Mouse (Mus musculus) MEL (cell line): ENCODE results near the gene Pradc1. TPM values are rescaled to one million over a fixed set of nuclear protein-coding genes. Genes with fewer than 3 reads are reported as not detected.

Source experiments
- DNase-seq: peaks from one replicate; pipeline ENCODE4 v3.0.0; 2011; ENCODE audit warnings: low read depth, low spot score
- H3K27ac ChIP-seq: 2 replicates; pipeline ENCODE4 v1.5.1; 2012; ENCODE audit warnings: low read depth, mild to moderate bottlenecking, control low read depth, low read length, moderate library complexity; ENCODE audit not compliant: control insufficient read depth
- H3K27me3 ChIP-seq, 2 experiments: fragments of 150-350 bp in 1 of 2; sonication (generic) in 1 of 2; 2 replicates each; pipeline ENCODE4 v1.6.1; 2012; ENCODE audit warnings: low read length in 2 of 2, mild to moderate bottlenecking in 2 of 2, improper control_type of control experiment in 1 of 2, moderate library complexity in 1 of 2; ENCODE audit not compliant: insufficient read depth in 2 of 2, control insufficient read depth in 1 of 2
- H3K36me3 ChIP-seq, 2 experiments: 2 replicates each; pipeline ENCODE4 v1.6.1; 2012 to 2014; ENCODE audit warnings: low read length in 2 of 2, improper control_type of control experiment in 1 of 2, inconsistent platforms in 1 of 2, mild to moderate bottlenecking in 1 of 2; ENCODE audit not compliant: insufficient read depth in 2 of 2, control insufficient read depth in 1 of 2
- H3K4me1 ChIP-seq, 2 experiments: fragments of 150-350 bp in 1 of 2; sonication (generic) in 1 of 2; 2 replicates each; pipeline ENCODE4 v1.6.1; 2012; ENCODE audit warnings: low read length in 2 of 2, improper control_type of control experiment in 1 of 2, mild to moderate bottlenecking in 1 of 2; ENCODE audit not compliant: insufficient read depth in 2 of 2, control insufficient read depth in 1 of 2
- H3K4me3 ChIP-seq, 2 experiments: fragments of 150-350 bp in 1 of 2; sonication (generic) in 1 of 2; 2 replicates each; pipeline ENCODE4 v1.5.1; 2012; ENCODE audit warnings: low read depth in 2 of 2, low read length in 2 of 2, mild to moderate bottlenecking in 2 of 2, moderate library complexity in 2 of 2, control low read depth in 1 of 2, improper control_type of control experiment in 1 of 2; ENCODE audit not compliant: control insufficient read depth in 1 of 2, insufficient read depth in 1 of 2
- H3K79me2 ChIP-seq: 2 replicates; pipeline ENCODE4 v1.6.1; 2012; ENCODE audit warnings: mild to moderate bottlenecking, low read length, moderate library complexity; ENCODE audit not compliant: control insufficient read depth, poor library complexity, insufficient read depth
- H3K9ac ChIP-seq: 2 replicates; pipeline ENCODE4 v1.6.1; 2012; ENCODE audit warnings: low read depth, mild to moderate bottlenecking, control low read depth, low read length, moderate library complexity; ENCODE audit not compliant: control insufficient read depth, poor library complexity, severe bottlenecking
- H3K9me3 ChIP-seq: fragments of 150-350 bp; sonication (generic); replicated peaks from 2 replicates; pipeline ENCODE4 v1.6.1; 2012; ENCODE audit warnings: mild to moderate bottlenecking, low read length, improper control_type of control experiment, moderate library complexity; ENCODE audit not compliant: insufficient read depth
- CHD1 ChIP-seq: IDR thresholded peaks from 2 replicates; pipeline ENCODE4 v1.6.1; 2012; ENCODE audit warnings: low read depth, mild to moderate bottlenecking, inconsistent platforms, low read length, improper control_type of control experiment
- CHD2 ChIP-seq: IDR thresholded peaks from 2 replicates; pipeline ENCODE4 v1.6.1; 2011; ENCODE audit warnings: low read length, improper control_type of control experiment
- CTCF ChIP-seq, 3 experiments: IDR thresholded peaks in 2 of 3; conservative IDR thresholded peaks in 1 of 3; 2 replicates each; pipeline ENCODE4 v1.5.1; 2011 to 2012; ENCODE audit warnings: low read length in 3 of 3, low read depth in 2 of 3, mild to moderate bottlenecking in 2 of 3, improper control_type of control experiment in 1 of 3, inconsistent platforms in 1 of 3, mixed read lengths in 1 of 3, moderate library complexity in 1 of 3; ENCODE audit not compliant: control insufficient read depth in 1 of 3, insufficient read depth in 1 of 3, poor library complexity in 1 of 3, severe bottlenecking in 1 of 3
- EP300 ChIP-seq, 2 experiments: IDR thresholded peaks; 2 replicates each; pipeline ENCODE4 v1.6.1; 2011; ENCODE audit warnings: improper control_type of control experiment in 2 of 2, low read length in 2 of 2, low read depth in 1 of 2, mild to moderate bottlenecking in 1 of 2
- ETS1 ChIP-seq: IDR thresholded peaks from 2 replicates; pipeline ENCODE4 v1.6.1; 2012; ENCODE audit warnings: low read depth, mild to moderate bottlenecking, inconsistent platforms, low read length, improper control_type of control experiment, moderate library complexity
- GABPA ChIP-seq: IDR thresholded peaks from 2 replicates; pipeline ENCODE4 v1.6.1; 2012; ENCODE audit warnings: low read depth, mild to moderate bottlenecking, inconsistent platforms, low read length, improper control_type of control experiment, moderate library complexity
- GATA1 ChIP-seq: IDR thresholded peaks from 2 replicates; pipeline ENCODE4 v1.6.1; 2011; ENCODE audit warnings: low read depth, low read length, improper control_type of control experiment
- HCFC1 ChIP-seq: IDR thresholded peaks from 2 replicates; pipeline ENCODE4 v1.6.1; 2012; ENCODE audit warnings: low read depth, mild to moderate bottlenecking, inconsistent platforms, low read length, improper control_type of control experiment, moderate library complexity
- JUND ChIP-seq: IDR thresholded peaks from 2 replicates; pipeline ENCODE4 v1.6.1; 2011; ENCODE audit warnings: low read depth, mild to moderate bottlenecking, improper control_type of control experiment, low read length
- KAT2A ChIP-seq: conservative IDR thresholded peaks from 2 replicates; pipeline ENCODE4 v1.6.1; 2012; ENCODE audit warnings: low read depth, low read length, improper control_type of control experiment, inconsistent platforms
- MAX ChIP-seq: IDR thresholded peaks from 2 replicates; pipeline ENCODE4 v1.6.1; 2011; ENCODE audit warnings: low read length, improper control_type of control experiment
- MEF2A ChIP-seq: IDR thresholded peaks from 2 replicates; pipeline ENCODE4 v1.6.1; 2014; ENCODE audit warnings: low read depth, mild to moderate bottlenecking, inconsistent platforms, low read length, improper control_type of control experiment; ENCODE audit not compliant: poor library complexity, insufficient replicate concordance, severe bottlenecking; ENCODE audit errors: extremely low read depth
- MXI1 ChIP-seq: IDR thresholded peaks from 2 replicates; pipeline ENCODE4 v1.6.1; 2011; ENCODE audit warnings: mild to moderate bottlenecking, low read depth, low read length, improper control_type of control experiment
- MYC ChIP-seq: IDR thresholded peaks from 2 replicates; pipeline ENCODE4 v1.6.1; 2011; ENCODE audit warnings: low read depth, mild to moderate bottlenecking, low read length, improper control_type of control experiment, moderate library complexity
- NELFE ChIP-seq: IDR thresholded peaks from 2 replicates; pipeline ENCODE4 v1.6.1; 2011; ENCODE audit warnings: low read depth, low read length, improper control_type of control experiment
- NRF1 ChIP-seq: IDR thresholded peaks from 2 replicates; pipeline ENCODE4 v1.6.1; 2014; ENCODE audit warnings: low read depth, mild to moderate bottlenecking, inconsistent platforms, low read length, improper control_type of control experiment, moderate library complexity; ENCODE audit not compliant: poor library complexity, insufficient read depth, severe bottlenecking
- POLR2A ChIP-seq, 2 experiments: IDR thresholded peaks; 2 replicates each; pipeline ENCODE4 v1.6.1; 2011 to 2012; ENCODE audit warnings: low read length in 2 of 2, mild to moderate bottlenecking in 2 of 2, control low read depth in 1 of 2, improper control_type of control experiment in 1 of 2, low read depth in 1 of 2, moderate library complexity in 1 of 2; ENCODE audit not compliant: control insufficient read depth in 1 of 2, insufficient read depth in 1 of 2, poor library complexity in 1 of 2
- POLR2AphosphoS2 ChIP-seq: IDR thresholded peaks from 2 replicates; pipeline ENCODE4 v1.6.1; 2011; ENCODE audit warnings: low read length, improper control_type of control experiment
- POLR2AphosphoS5 ChIP-seq: IDR thresholded peaks from 2 replicates; pipeline ENCODE4 v1.6.1; 2012; ENCODE audit warnings: low read depth, borderline replicate concordance, mild to moderate bottlenecking, inconsistent platforms, low read length, moderate library complexity, mixed read lengths
- RAD21 ChIP-seq: IDR thresholded peaks from 2 replicates; pipeline ENCODE4 v1.6.1; 2011; ENCODE audit warnings: mild to moderate bottlenecking, low read depth, low read length, improper control_type of control experiment
- RCOR1 ChIP-seq: IDR thresholded peaks from 2 replicates; pipeline ENCODE4 v1.6.1; 2012; ENCODE audit warnings: low read depth, mild to moderate bottlenecking, inconsistent platforms, low read length, improper control_type of control experiment
- SIN3A ChIP-seq: IDR thresholded peaks from 2 replicates; pipeline ENCODE4 v1.6.1; 2012; ENCODE audit warnings: low read length, improper control_type of control experiment, inconsistent platforms
- SMC3 ChIP-seq: IDR thresholded peaks from 2 replicates; pipeline ENCODE4 v1.6.1; 2011; ENCODE audit warnings: low read depth, low read length, improper control_type of control experiment
- TBP ChIP-seq: IDR thresholded peaks from 2 replicates; pipeline ENCODE4 v1.8.0; 2011; ENCODE audit warnings: low read depth, low read length, improper control_type of control experiment
- TCF12 ChIP-seq: IDR thresholded peaks from 2 replicates; pipeline ENCODE4 v1.6.1; 2014; ENCODE audit warnings: low read depth, mild to moderate bottlenecking, inconsistent platforms, low read length, improper control_type of control experiment, moderate library complexity
- UBTF ChIP-seq: IDR thresholded peaks from 2 replicates; pipeline ENCODE4 v1.6.1; 2012; ENCODE audit warnings: low read depth, mild to moderate bottlenecking, inconsistent platforms, low read length, improper control_type of control experiment, moderate library complexity, borderline replicate concordance; ENCODE audit not compliant: insufficient read depth
- USF1 ChIP-seq: IDR thresholded peaks from 2 replicates; pipeline ENCODE4 v1.6.1; 2014; ENCODE audit warnings: low read depth, mild to moderate bottlenecking, inconsistent platforms, low read length, improper control_type of control experiment, moderate library complexity
- ZC3H11A ChIP-seq: IDR thresholded peaks from 2 replicates; pipeline ENCODE4 v1.6.1; 2012; ENCODE audit warnings: low read depth, mild to moderate bottlenecking, inconsistent platforms, low read length, improper control_type of control experiment
- ZKSCAN1 ChIP-seq: IDR thresholded peaks from 2 replicates; pipeline ENCODE4 v1.6.1; 2012; ENCODE audit warnings: low read depth, mild to moderate bottlenecking, inconsistent platforms, low read length, improper control_type of control experiment, moderate library complexity
- ZMIZ1 ChIP-seq: IDR thresholded peaks from 2 replicates; pipeline ENCODE4 v1.6.1; 2012; ENCODE audit warnings: low read depth, mild to moderate bottlenecking, inconsistent platforms, low read length, improper control_type of control experiment, moderate library complexity
- polyA plus RNA-seq, 2 experiments: library from polyadenylated mRNA; stranded (reverse) in 1 of 2; unstranded in 1 of 2; fragments of >175 nt in 1 of 2; fragments of >200 nt in 1 of 2; gene quantifications; 2 replicates each; pipeline versions ENCODE4 v1.2.1 to v1.2.4; 2012; ENCODE audit warnings: low replicate concordance in 2 of 2, low read depth in 1 of 2; ENCODE audit not compliant: insufficient read length in 2 of 2, insufficient read depth in 1 of 2, missing spikeins in 1 of 2
- total RNA-seq: library from RNA; depleted of rRNA; stranded (reverse); fragments of 300-350 nt; gene quantifications from 2 replicates; pipeline ENCODE4 v1.2.3, GENCODE M21; 2012

Gene Pradc1
- total and polyA plus RNA-seq, 3 experiments, result 33.6 to 47.9 TPM; not detected in 1

DNA sequence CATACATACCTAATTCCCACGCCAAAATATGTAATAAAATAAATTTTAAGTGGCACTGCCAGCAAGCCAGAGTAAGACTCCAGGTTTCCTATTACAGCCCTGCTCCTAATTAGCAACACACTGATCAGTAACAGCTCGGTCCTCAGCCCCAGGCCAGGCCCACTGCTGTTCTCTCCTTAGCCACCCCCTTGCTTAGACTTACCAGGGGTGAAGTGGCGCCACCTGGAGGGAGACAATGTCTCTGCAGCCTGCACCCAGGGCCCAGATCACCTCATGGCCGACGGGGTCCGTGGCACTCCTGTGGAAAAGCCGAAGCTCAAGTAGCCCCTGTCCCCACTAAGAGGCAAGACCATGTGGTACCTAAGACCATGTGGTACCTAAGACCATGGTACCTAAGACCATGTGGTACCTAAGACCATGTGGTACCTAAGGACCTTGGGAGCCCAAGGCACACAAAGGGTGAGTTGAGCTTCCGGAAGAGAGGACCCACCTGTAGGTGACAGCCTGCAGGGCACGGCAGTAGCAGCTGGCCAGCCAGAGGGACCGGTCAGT lies 25.7 kb upstream of the Pradc1 start:
- Histone ChIP-seq H3K4me3 (no peak overlapping the region), H3K9me3 (no peaks in the 10 kb centered on the region), H3K4me1 (no peaks in the 10 kb centered on the region), H3K36me3 (no peaks in the 10 kb centered on the region), H3K27me3 (no peaks in the 10 kb centered on the region), H3K79me2 (no peaks in the 10 kb centered on the region), H3K9ac (no peak overlapping the region), H3K27ac (no peak overlapping the region)
- no peak for TF ChIP-seq TCF12
- no peak for TF ChIP-seq RCOR1
- no peak for TF ChIP-seq GATA1
- TF ChIP-seq POLR2AphosphoS2, result no peak
- TF ChIP-seq UBTF, result no peak
- no peak for TF ChIP-seq MAX
- no peak for TF ChIP-seq CHD2
- no peak for TF ChIP-seq MXI1
- TF ChIP-seq KAT2A, result no peak
- TF ChIP-seq CHD1, result no peak
- no peak for TF ChIP-seq HCFC1
- TF ChIP-seq TBP, result no peak
- 0 out of 2 replicates have a peak, but pooled peaks have one; percentile 15 for TF ChIP-seq ZC3H11A
- TF ChIP-seq POLR2AphosphoS5, result no peak
- no peak for TF ChIP-seq NRF1
- no peak for TF ChIP-seq SIN3A
- no peak for TF ChIP-seq MEF2A
- no peak for TF ChIP-seq GABPA
- no peak for TF ChIP-seq MYC
- TF ChIP-seq SMC3, result peak; percentile 68
- TF ChIP-seq ZKSCAN1, result no peak
- no peak for TF ChIP-seq USF1
- no peak for TF ChIP-seq POLR2A (IDR thresholded peaks at IDR 0.05; ENCODE audit: control insufficient read depth in 1 of 2, insufficient read depth in 1 of 2, low read depth in 1 of 2, low read length in 2 of 2, poor library complexity in 1 of 2)
- no peak for TF ChIP-seq EP300 (IDR thresholded peaks at IDR 0.05; ENCODE audit: low read depth in 1 of 2, low read length in 2 of 2)
- peak; percentile 65 to 84 (median 70) for TF ChIP-seq CTCF (IDR thresholded peaks at IDR 0.05 in 2 of 3, conservative IDR thresholded peaks at IDR 0.05 in 1 of 3; ENCODE audit: control insufficient read depth in 1 of 3, insufficient read depth in 1 of 3, low read depth in 2 of 3, low read length in 3 of 3, poor library complexity in 1 of 3, severe bottlenecking in 1 of 3)
- no peak for TF ChIP-seq ZMIZ1
- TF ChIP-seq RAD21, result peak; percentile 36
- TF ChIP-seq NELFE, result no peak
- TF ChIP-seq ETS1, result no peak
- no peak for TF ChIP-seq JUND
- peak; percentile 42 for DNase-seq
